Mouse (Mus musculus): ENCODE data around the gene Stpg4.

The Stpg4 gene

GRCm38 (mm10) chr17:87427511-87427910, at the start of gene Stpg4:
TSS of gene Stpg4 (minus strand) at chr17:87427741.
- in situ Hi-C loops (cut with MboI, MseI): no loop called here

GRCm38 (mm10) chr17:87475356-87475755, 47.8 kb upstream of the Stpg4 start:
- in situ Hi-C loops (cut with MboI, MseI): no loop called here

- in situ Hi-C loops (cut with MboI, MseI): no loop called here
Measured at GRCm38 (mm10) chr17:87474501-87474795, 46.9 kb upstream of the Stpg4 start.

GRCm38 (mm10) chr17:87473736-87474500, 46.4 kb upstream of the Stpg4 start:
- in situ Hi-C loops (cut with MboI, MseI): no loop called here

- in situ Hi-C loops (cut with MboI, MseI): no loop called here
Measured at GRCm38 (mm10) chr17:87473441-87473735, 45.8 kb upstream of the Stpg4 start.

- in situ Hi-C loops (cut with MboI, MseI): no loop called here
Measured at GRCm38 (mm10) chr17:87472879-87473278, 45.3 kb upstream of the Stpg4 start.

GRCm38 (mm10) chr17:87471661-87472060, 44.1 kb upstream of the Stpg4 start:
- in situ Hi-C loops (cut with MboI, MseI): no loop called here

- in situ Hi-C loops (cut with MboI, MseI): no loop called here
Measured at GRCm38 (mm10) chr17:87470797-87471196, 43.3 kb upstream of the Stpg4 start.

- in situ Hi-C loops (cut with MboI, MseI): no loop called here
Measured at GRCm38 (mm10) chr17:87470282-87470681, 42.7 kb upstream of the Stpg4 start.

GRCm38 (mm10) chr17:87469428-87469827, 41.9 kb upstream of the Stpg4 start:
- in situ Hi-C loops (cut with MboI, MseI): no loop called here

- in situ Hi-C loops (cut with MboI, MseI): no loop called here
Measured at GRCm38 (mm10) chr17:87468616-87469015, 41.1 kb upstream of the Stpg4 start.

GRCm38 (mm10) chr17:87461499-87461896, 34.0 kb upstream of the Stpg4 start:
- in situ Hi-C loops (cut with MboI, MseI): no loop called here

GRCm38 (mm10) chr17:87460669-87461498, 33.3 kb upstream of the Stpg4 start:
- in situ Hi-C loops (cut with MboI, MseI): no loop called here

GRCm38 (mm10) chr17:87459750-87460668, 32.5 kb upstream of the Stpg4 start:
- in situ Hi-C loops (cut with MboI, MseI): no loop called here

GRCm38 (mm10) chr17:87458911-87459749, 31.6 kb upstream of the Stpg4 start:
- in situ Hi-C loops (cut with MboI, MseI): no loop called here

- in situ Hi-C loops (cut with MboI, MseI): no loop called here
Measured at GRCm38 (mm10) chr17:87457961-87458360, 30.4 kb upstream of the Stpg4 start.

GRCm38 (mm10) chr17:87454121-87454520, 26.6 kb upstream of the Stpg4 start:
- in situ Hi-C loops (cut with MboI, MseI): no loop called here

- in situ Hi-C loops (cut with MboI, MseI): no loop called here
Measured at GRCm38 (mm10) chr17:87453336-87453735, 25.8 kb upstream of the Stpg4 start.

- in situ Hi-C loops (cut with MboI, MseI): no loop called here
Measured at GRCm38 (mm10) chr17:87448881-87449280, 21.3 kb upstream of the Stpg4 start.

- in situ Hi-C loops (cut with MboI, MseI): no loop called here
Measured at GRCm38 (mm10) chr17:87448339-87448738, 20.8 kb upstream of the Stpg4 start.

GRCm38 (mm10) chr17:87447612-87448200, 20.2 kb upstream of the Stpg4 start:
- in situ Hi-C loops (cut with MboI, MseI): no loop called here

Measured in T-helper 2 cell (primary cell).